Mouse (Mus musculus) E14TG2a.4 (cell line): ENCODE measurements at regions not wholly inside any gene's neighbourhood (a gene's known extent, or its start where the extent isn't known, plus 50 kb on each side); places are given as distances from the start of the nearest gene placed in this dataset.

ENCODE experiments used
- H3K27me3 ChIP-seq: 2 replicates; pipeline ENCODE4 v1.6.1; 2014; ENCODE audit warnings: low read length, control low read depth; ENCODE audit not compliant: insufficient read depth
- H3K36me3 ChIP-seq: 2 replicates; pipeline ENCODE4 v1.6.1; 2014; ENCODE audit warnings: low read length, control low read depth; ENCODE audit not compliant: insufficient read depth
- H3K4me1 ChIP-seq: replicated peaks from 2 replicates; pipeline ENCODE4 v1.6.1; 2014; ENCODE audit warnings: low read depth, low read length, control low read depth
- H3K4me3 ChIP-seq: replicated peaks from 2 replicates; pipeline ENCODE4 v1.5.1; 2014; ENCODE audit warnings: mild to moderate bottlenecking, low read length
- H3K9me3 ChIP-seq: 2 replicates; pipeline ENCODE4 v1.6.1; 2014; ENCODE audit warnings: low read length, control low read depth
- CTCF ChIP-seq: conservative IDR thresholded peaks from 2 replicates; pipeline ENCODE4 v1.5.1; 2014; ENCODE audit warnings: low read length
- NANOG ChIP-seq: IDR thresholded peaks from 2 replicates; pipeline ENCODE4 v1.6.1; 2014; ENCODE audit warnings: borderline replicate concordance, low read length, mixed read lengths
- POU5F1 ChIP-seq: IDR thresholded peaks from 2 replicates; pipeline ENCODE4 v1.6.1; 2014; ENCODE audit warnings: low read length, borderline replicate concordance

GRCm38 (mm10) chr10:98543998-98544349 lies 370.2 kb upstream of the Atp2b1 start:
- TF ChIP-seq NANOG = no peak
- TF ChIP-seq CTCF = no peak
- no peak for TF ChIP-seq POU5F1
- Histone ChIP-seq H3K9me3 (no peaks in the 10 kb centered on the region), H3K4me3 (no peak overlapping the region), H3K36me3 (no peaks in the 10 kb centered on the region), H3K4me1 (no peaks in the 10 kb centered on the region), H3K27me3 (no peaks in the 10 kb centered on the region)

GRCm38 (mm10) chr10:98554575-98554974 lies 359.6 kb upstream of the Atp2b1 start:
- no peaks in the 10 kb centered on the region for H3K27me3 ChIP-seq
- TF ChIP-seq POU5F1 = no peak
- TF ChIP-seq NANOG = no peak
- no peak for TF ChIP-seq CTCF
- no peaks in the 10 kb centered on the region for H3K36me3 ChIP-seq
- H3K4me3 ChIP-seq = no peak overlapping the region
- no peaks in the 10 kb centered on the region for H3K4me1 ChIP-seq
- H3K9me3 ChIP-seq = no peaks in the 10 kb centered on the region

- TF ChIP-seq CTCF = no peak
- Histone ChIP-seq H3K9me3 (no peaks in the 10 kb centered on the region), H3K27me3 (no peaks in the 10 kb centered on the region)
These were observed 356.6 kb upstream of the Atp2b1 start for GRCm38 (mm10) chr10:98557470-98558060.

GRCm38 (mm10) chr10:98558560-98558959 lies 355.6 kb upstream of the Atp2b1 start:
- Histone ChIP-seq H3K9me3 (no peaks in the 10 kb centered on the region), H3K27me3 (no peaks in the 10 kb centered on the region), H3K4me3 (no peak overlapping the region), H3K36me3 (no peaks in the 10 kb centered on the region), H3K4me1 (no peaks in the 10 kb centered on the region)
- TF ChIP-seq CTCF (no peak), POU5F1 (no peak), NANOG (no peak)

More at GRCm38 (mm10) chr10:98557470-98558060, 356.6 kb upstream of the Atp2b1 start:
- Histone ChIP-seq H3K4me1 (no peaks in the 10 kb centered on the region), H3K4me3 (no peak overlapping the region), H3K36me3 (no peaks in the 10 kb centered on the region)

DNA sequence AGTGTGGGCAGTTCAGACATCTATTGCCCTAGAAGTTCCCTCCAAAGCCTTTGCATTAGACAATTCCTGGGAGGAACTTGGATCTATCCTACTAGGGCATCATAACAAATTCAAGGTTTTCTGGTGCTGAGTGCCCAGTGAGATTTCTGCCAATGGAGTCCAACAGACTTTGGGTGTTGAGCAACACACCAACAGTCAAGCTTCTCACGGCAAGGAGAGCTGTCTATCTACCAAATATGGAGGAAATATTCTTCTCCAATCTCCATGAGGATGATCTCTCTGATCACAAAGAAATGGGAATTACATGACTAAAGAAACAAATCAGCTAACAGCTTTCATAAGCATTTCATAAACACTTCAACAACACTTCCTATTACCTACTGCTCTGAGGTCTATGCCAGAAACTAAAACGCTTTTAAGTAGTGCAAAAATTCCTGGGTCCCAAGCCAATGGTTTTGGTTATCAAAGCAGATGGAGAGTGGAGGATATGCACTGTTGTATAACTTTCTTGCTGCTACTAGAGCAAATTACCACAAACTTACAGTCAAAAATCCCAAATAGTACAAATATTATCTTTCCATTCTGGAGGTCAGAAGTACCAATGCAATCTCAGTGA lies 351.8 kb upstream of the Atp2b1 start:
- H3K9me3 ChIP-seq = no peaks in the 10 kb centered on the region
- H3K4me1 ChIP-seq = no peaks in the 10 kb centered on the region
- no peak overlapping the region for H3K4me3 ChIP-seq
- TF ChIP-seq CTCF = no peak
- TF ChIP-seq POU5F1 = no peak
- no peak for TF ChIP-seq NANOG
- H3K36me3 ChIP-seq = no peaks in the 10 kb centered on the region
- H3K27me3 ChIP-seq = no peaks in the 10 kb centered on the region

GRCm38 (mm10) chr10:98572782-98573536 lies 341.2 kb upstream of the Atp2b1 start:
- no peaks in the 10 kb centered on the region for H3K9me3 ChIP-seq
- H3K4me3 ChIP-seq = no peak overlapping the region
- H3K4me1 ChIP-seq = no peaks in the 10 kb centered on the region
- H3K36me3 ChIP-seq = no peaks in the 10 kb centered on the region
- no peak for TF ChIP-seq CTCF
- no peak for TF ChIP-seq NANOG
- no peak for TF ChIP-seq POU5F1
- no peaks in the 10 kb centered on the region for H3K27me3 ChIP-seq

- Histone ChIP-seq H3K4me1 (no peaks in the 10 kb centered on the region), H3K4me3 (no peak overlapping the region), H3K27me3 (no peaks in the 10 kb centered on the region), H3K9me3 (no peaks in the 10 kb centered on the region), H3K36me3 (no peaks in the 10 kb centered on the region)
- TF ChIP-seq CTCF (no peak), POU5F1 (no peak), NANOG (no peak)
These were observed 337.2 kb upstream of the Atp2b1 start for GRCm38 (mm10) chr10:98577040-98577439.

DNA sequence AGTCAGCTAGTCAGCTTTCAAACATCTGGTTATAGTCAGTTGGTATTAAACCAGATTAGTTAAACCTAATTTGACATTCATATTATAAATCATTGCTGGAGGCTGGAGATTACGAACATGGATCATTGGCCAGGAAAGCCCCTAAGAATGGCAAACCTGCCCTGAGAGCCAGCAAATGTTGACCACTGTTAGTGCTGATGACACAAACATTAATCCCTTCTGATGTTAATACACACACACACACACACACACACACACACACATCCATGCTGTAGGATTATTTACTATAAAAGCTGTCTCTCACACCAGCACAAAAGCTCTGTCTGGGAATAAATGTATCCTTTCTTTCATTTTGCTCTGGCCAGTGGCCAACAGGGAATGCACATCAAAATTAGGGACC lies 329.4 kb upstream of the Atp2b1 start:
- no peak for TF ChIP-seq POU5F1
- no peak for TF ChIP-seq CTCF
- TF ChIP-seq NANOG = no peak
- no peaks in the 10 kb centered on the region for H3K4me1 ChIP-seq
- H3K36me3 ChIP-seq = no peaks in the 10 kb centered on the region
- H3K9me3 ChIP-seq = no peaks in the 10 kb centered on the region
- H3K4me3 ChIP-seq = no peak overlapping the region
- H3K27me3 ChIP-seq = no peaks in the 10 kb centered on the region

DNA sequence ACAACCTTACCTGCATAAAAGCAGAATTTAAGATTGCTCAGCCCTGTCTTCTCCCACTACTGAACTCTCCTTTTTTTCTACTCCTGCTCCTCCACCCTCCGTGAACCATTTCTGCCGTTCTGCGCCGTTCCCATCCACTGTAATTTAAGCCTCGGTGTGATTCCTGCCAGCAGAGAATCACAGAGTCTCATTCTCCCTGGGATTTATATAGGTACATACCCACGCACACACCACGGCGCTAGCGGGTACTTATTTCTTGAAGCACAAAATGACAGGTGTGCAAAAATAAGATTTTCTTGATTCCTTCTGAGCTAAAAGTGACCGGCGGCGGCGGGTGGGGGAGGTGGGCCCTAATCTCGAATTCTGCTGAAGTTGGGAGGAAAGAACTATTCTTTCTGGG lies 324.5 kb upstream of the Atp2b1 start:
- TF ChIP-seq NANOG = no peak
- no peak for TF ChIP-seq POU5F1
- TF ChIP-seq CTCF = no peak
- Histone ChIP-seq H3K27me3 (0 out of 2 replicates have a peak, but pooled peaks cover 5% of the 10 kb centered on the region), H3K36me3 (no peaks in the 10 kb centered on the region), H3K9me3 (no peaks in the 10 kb centered on the region), H3K4me3 (peak overlapping the region; percentile 65), H3K4me1 (no peaks in the 10 kb centered on the region)
